Mouse (Mus musculus) hindbrain, postnatal 0 days (tissue): ENCODE data around the gene Tlx2. TPM values are rescaled to one million over a fixed set of nuclear protein-coding genes. Genes with fewer than 3 reads are reported as not detected.

Experiments used
- ATAC-seq: fragments of 200-750 bp; cut with Nextera tagmentation; 2 replicates; pipeline ENCODE4 v1.8.0; 2017; ENCODE audit warnings: mild to moderate bottlenecking, moderate TSS enrichment, moderate library complexity
- DNase-seq: peaks from one replicate; pipeline ENCODE4 v3.0.0-alpha.2; 2015; ENCODE audit warnings: low spot score
- H3K27ac ChIP-seq: fragments of 300-500 bp; sonication (generic); 2 replicates; pipeline ENCODE4 v1.5.1; 2014; ENCODE audit warnings: mild to moderate bottlenecking
- H3K27me3 ChIP-seq: fragments of 300-500 bp; sonication (generic); 2 replicates; pipeline ENCODE4 v1.6.1; 2014; ENCODE audit warnings: low read length, mixed read lengths; ENCODE audit not compliant: insufficient read depth
- H3K36me3 ChIP-seq: fragments of 300-500 bp; sonication (generic); 2 replicates; pipeline ENCODE4 v1.6.1; 2014; ENCODE audit warnings: low read length, mixed read lengths; ENCODE audit not compliant: insufficient read depth
- H3K4me1 ChIP-seq: fragments of 300-500 bp; sonication (generic); 2 replicates; pipeline ENCODE4 v1.6.1; 2014; ENCODE audit warnings: antibody characterized with exemption, low read length, mixed read lengths; ENCODE audit not compliant: insufficient read depth
- H3K4me2 ChIP-seq: fragments of 300-500 bp; sonication (generic); 2 replicates; pipeline ENCODE4 v1.6.1; 2014; ENCODE audit warnings: low read depth, mild to moderate bottlenecking, low read length, moderate library complexity, mixed read lengths
- H3K4me3 ChIP-seq: fragments of 300-500 bp; sonication (generic); 2 replicates; pipeline ENCODE4 v1.5.1; 2014; ENCODE audit warnings: low read length
- H3K9ac ChIP-seq: fragments of 300-500 bp; sonication (generic); replicated peaks from 2 replicates; pipeline ENCODE4 v1.6.1; 2014; ENCODE audit warnings: mild to moderate bottlenecking, low read length, moderate library complexity, mixed read lengths
- H3K9me3 ChIP-seq: fragments of 300-500 bp; sonication (generic); 2 replicates; pipeline ENCODE4 v1.6.1; 2016; ENCODE audit warnings: low read length, mixed read lengths
- CTCF ChIP-seq: IDR thresholded peaks from 2 replicates; pipeline ENCODE4 v1.5.1; 2016; ENCODE audit warnings: antibody characterized with exemption, control low read depth, low read depth
- WGBS: fragments of 180-500 bp; shearing (Covaris S2); extraction: QIAGEN DNeasy Blood & Tissue Kit; methylation state at CpG from one replicate; pipeline ENCODE4 v1.1.7; 2014; 5-methylcytosine and 5-hydroxymethylcytosine counted together
- polyA plus RNA-seq: library from polyadenylated mRNA; unstranded; fragments of >200 nt; fragmentation: Nextera tagmentation; extraction: Ambion mirVana; gene quantifications from 2 replicates; pipeline ENCODE4 v1.2.1, GENCODE M21; 2015
- total RNA-seq: library from RNA; depleted of rRNA; stranded (reverse); fragments of >200 nt; gene quantifications from 2 replicates; pipeline ENCODE4 v1.2.3, GENCODE M21; 2014

The Tlx2 gene
- total and polyA plus RNA-seq, 2 experiments from 2014 or later = not detected

DNA sequence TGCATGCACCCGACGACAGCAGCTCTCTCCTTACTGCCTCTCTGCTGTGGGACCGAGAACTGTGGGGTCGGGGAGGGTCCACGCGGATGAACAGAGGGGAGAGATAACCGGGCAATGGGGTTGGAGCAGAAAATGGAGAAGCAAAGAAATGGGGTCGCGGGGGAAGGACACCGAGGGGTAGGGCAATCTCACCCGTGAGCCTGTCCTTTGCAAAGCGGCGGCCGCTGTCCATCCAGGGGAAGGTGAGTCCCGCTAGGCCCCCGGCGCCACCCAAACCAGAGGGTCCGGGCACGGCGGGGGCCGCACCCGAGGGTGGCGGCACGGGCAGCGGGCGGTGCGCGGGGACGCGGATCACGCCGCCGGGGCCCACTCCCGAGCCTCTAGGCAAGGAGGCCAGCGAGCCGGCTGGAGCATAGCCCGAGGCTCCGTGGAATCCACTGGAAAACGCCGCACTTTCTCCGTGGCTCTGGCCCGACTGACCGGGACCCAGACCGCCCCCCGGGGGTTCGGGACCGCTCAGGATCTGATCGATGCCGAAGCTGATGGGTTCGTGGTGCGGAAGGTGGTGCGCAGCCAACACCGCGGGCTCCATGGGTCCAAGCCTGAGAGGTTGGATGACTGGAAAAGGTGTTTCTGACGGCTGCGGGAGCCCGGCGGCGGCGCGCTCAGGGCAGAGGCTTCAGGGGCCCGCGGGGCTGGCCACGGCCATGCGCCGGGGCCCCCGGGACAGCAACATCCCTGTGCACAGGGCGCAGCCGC lies 426 bp downstream of the Tlx2 start:
- no peak overlapping the region for H3K9ac ChIP-seq
- no peak for DNase-seq
- ATAC-seq = no peak
- H3K4me3 ChIP-seq = peak overlapping the region; percentile 1; the same call in 1 of the 2 replicates
- H3K36me3 ChIP-seq = no peaks in the 10 kb centered on the region
- H3K4me1 ChIP-seq = no peaks in the 10 kb centered on the region
- TF ChIP-seq CTCF = no peak
- no peak overlapping the region; the same call in 1 of the 2 replicates for H3K4me2 ChIP-seq
- peaks cover 89% of the 10 kb centered on the region for H3K27me3 ChIP-seq
- WGBS = under 1% methylated on average over 61 of the region's 69 CpGs
- no peaks in the 10 kb centered on the region for H3K9me3 ChIP-seq
- H3K27ac ChIP-seq = no peak overlapping the region

GRCm38 (mm10) chr6:83068706-83069487 lies 1.2 kb downstream of the Tlx2 start:
- H3K27me3 ChIP-seq = peaks cover 89% of the 10 kb centered on the region
- peak overlapping the region; percentile 23 for H3K4me3 ChIP-seq
- no peak for ATAC-seq
- H3K4me1 ChIP-seq = no peaks in the 10 kb centered on the region
- no peak for DNase-seq
- no peak overlapping the region for H3K9ac ChIP-seq
- no peak overlapping the region for H3K27ac ChIP-seq
- no peak for TF ChIP-seq CTCF
- peak overlapping the region; percentile 30; the same call in 1 of the 2 replicates for H3K4me2 ChIP-seq
- H3K36me3 ChIP-seq = no peaks in the 10 kb centered on the region
- 1% methylated on average over 67 of the region's 81 CpGs for WGBS
- H3K9me3 ChIP-seq = no peaks in the 10 kb centered on the region

GRCm38 (mm10) chr6:83068221-83068620 lies 1.9 kb downstream of the Tlx2 start:
- no peak for TF ChIP-seq CTCF
- H3K4me2 ChIP-seq = no peak overlapping the region
- WGBS = 6% methylated on average over 8 of the region's 8 CpGs
- no peaks in the 10 kb centered on the region for H3K4me1 ChIP-seq
- no peak for ATAC-seq
- no peak overlapping the region for H3K9ac ChIP-seq
- no peak for DNase-seq
- no peaks in the 10 kb centered on the region for H3K9me3 ChIP-seq
- no peaks in the 10 kb centered on the region for H3K36me3 ChIP-seq
- H3K27me3 ChIP-seq = peaks cover 90% of the 10 kb centered on the region
- no peak overlapping the region for H3K4me3 ChIP-seq
- no peak overlapping the region for H3K27ac ChIP-seq

DNA sequence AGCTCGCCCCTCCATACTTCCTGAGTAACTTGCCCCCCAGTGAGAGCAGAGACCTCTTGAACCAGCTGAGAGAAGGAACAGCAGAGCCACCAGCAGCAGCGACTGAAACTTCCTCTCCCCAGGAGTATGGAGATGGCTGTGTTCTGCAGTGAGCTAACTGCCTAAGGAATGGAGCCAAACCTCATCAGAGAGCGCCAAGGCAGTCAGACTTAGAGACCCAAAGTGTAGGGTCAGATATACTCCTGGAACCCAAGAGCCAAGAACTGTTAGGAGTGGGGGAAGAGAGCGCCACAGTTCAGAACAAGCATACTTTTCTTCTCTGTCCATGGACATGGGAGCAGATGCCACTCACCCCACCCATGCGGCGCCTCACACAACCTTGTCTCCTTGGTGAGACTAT lies 3.7 kb downstream of the Tlx2 start:
- Histone ChIP-seq H3K27ac (no peak overlapping the region), H3K9me3 (no peaks in the 10 kb centered on the region), H3K4me2 (no peak overlapping the region), H3K36me3 (no peaks in the 10 kb centered on the region), H3K27me3 (peaks cover 93% of the 10 kb centered on the region), H3K4me1 (no peaks in the 10 kb centered on the region), H3K4me3 (no peak overlapping the region), H3K9ac (no peak overlapping the region)
- TF ChIP-seq CTCF = no peak
- ATAC-seq (no peak), DNase-seq (no peak)
- 28% methylated on average over 6 of the region's 6 CpGs for WGBS

- no peak overlapping the region for H3K9ac ChIP-seq
- WGBS = 48% methylated on average over 8 of the region's 8 CpGs
- H3K4me2 ChIP-seq = no peak overlapping the region
- peaks cover 91% of the 10 kb centered on the region for H3K27me3 ChIP-seq
- no peak overlapping the region for H3K4me3 ChIP-seq
- no peak overlapping the region for H3K27ac ChIP-seq
- H3K9me3 ChIP-seq = no peaks in the 10 kb centered on the region
- no peak for TF ChIP-seq CTCF
- ATAC-seq (no peak), DNase-seq (no peak)
- no peaks in the 10 kb centered on the region for H3K36me3 ChIP-seq
- H3K4me1 ChIP-seq = no peaks in the 10 kb centered on the region
Observed at GRCm38 (mm10) chr6:83065995-83066394, 4.1 kb downstream of the Tlx2 start.

DNA sequence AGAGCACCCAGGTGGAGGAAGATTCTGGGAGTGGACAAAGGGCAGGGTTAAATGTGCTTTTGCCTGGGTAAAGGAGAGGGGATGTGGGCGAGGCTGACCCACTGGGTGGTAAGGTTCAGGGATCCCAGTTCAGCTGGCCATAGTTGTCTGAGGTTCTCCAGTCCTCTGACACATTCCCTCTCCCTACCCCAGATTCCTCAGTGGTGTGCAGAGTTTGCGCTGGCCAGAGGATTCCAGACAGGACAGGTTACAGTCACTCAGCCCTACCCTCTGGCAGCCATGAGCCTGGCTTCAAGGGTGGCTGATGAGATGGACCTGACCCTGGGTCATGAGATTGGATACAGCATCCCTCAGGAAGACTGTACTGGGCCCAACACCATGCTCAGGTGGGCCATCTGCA lies 11.4 kb downstream of the Tlx2 start:
- Histone ChIP-seq H3K27me3 (peaks cover 24% of the 10 kb centered on the region), H3K4me2 (no peak overlapping the region), H3K9ac (no peak overlapping the region), H3K27ac (no peak overlapping the region), H3K36me3 (no peaks in the 10 kb centered on the region), H3K4me3 (no peak overlapping the region), H3K9me3 (no peaks in the 10 kb centered on the region), H3K4me1 (peaks cover 9% of the 10 kb centered on the region)
- no peak for TF ChIP-seq CTCF
- DNase-seq = no peak
- no peak for ATAC-seq
- WGBS = 77% methylated on average over 2 of the region's 2 CpGs
